Mouse (Mus musculus) G1E (cell line): ENCODE results near the gene Pitpnm1.

Source experiments
- CTCF ChIP-seq: IDR thresholded peaks from 2 replicates; pipeline ENCODE4 v1.5.1; 2012; ENCODE audit warnings: low read depth, low read length, inconsistent platforms, mixed read lengths
- GATA1 ChIP-seq: IDR thresholded peaks from 2 replicates; pipeline ENCODE4 v1.6.1; 2012; ENCODE audit warnings: borderline replicate concordance, low read length, inconsistent platforms, mixed read lengths
- GATA2 ChIP-seq: IDR thresholded peaks from 2 replicates; pipeline ENCODE4 v1.6.1; 2012; ENCODE audit warnings: low read depth, low read length, inconsistent platforms, borderline replicate concordance
- POLR2AphosphoS5 ChIP-seq: IDR thresholded peaks from 2 replicates; pipeline ENCODE4 v1.6.1; 2012; ENCODE audit warnings: low read depth, low read length, inconsistent platforms; ENCODE audit not compliant: insufficient replicate concordance
- TAL1 ChIP-seq: conservative IDR thresholded peaks from 2 replicates; pipeline ENCODE4 v1.6.1; 2012; ENCODE audit warnings: low read depth, low read length, inconsistent platforms, mixed read lengths

DNA sequence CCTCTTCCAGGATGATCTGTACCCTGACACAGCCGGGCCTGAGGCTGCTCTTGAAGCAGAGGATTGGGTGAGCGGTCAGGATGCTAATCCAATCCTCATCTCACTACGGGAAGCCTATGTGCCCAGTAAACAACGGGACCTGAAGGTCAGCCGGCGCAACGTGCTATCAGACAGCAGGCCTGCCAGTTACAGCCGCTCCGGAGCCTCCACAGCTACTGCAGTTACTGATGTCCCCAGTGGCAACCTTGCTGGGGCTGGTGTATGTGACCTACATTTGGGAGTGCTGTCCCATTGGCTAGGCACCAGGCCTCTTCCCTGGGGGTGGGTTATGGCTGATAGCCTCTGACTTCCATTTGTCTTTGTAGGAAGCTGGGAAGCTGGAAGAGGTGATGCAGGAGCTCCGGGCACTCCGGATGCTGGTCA lies 53.4 kb downstream of the Pitpnm1 start, which contains the start of gene Ptprcap:
- TF ChIP-seq CTCF (no peak), GATA1 (no peak), TAL1 (no peak), POLR2AphosphoS5 (no peak), GATA2 (no peak)
